Mouse (Mus musculus): Measurements from ENCODE around the gene Lrrc8b. TPM values are rescaled to one million over a fixed set of nuclear protein-coding genes. Genes with fewer than 3 reads are reported as not detected.

Gene Lrrc8b
- polyA plus RNA-seq, 1 experiment from 2014 or later = 13.3 TPM

GRCm38 (mm10) chr5:105409092-105409491, 6.5 kb upstream of the Lrrc8b start:
- Histone ChIP-seq H3K36me3 (no peaks in the 10 kb centered on the region), H3K4me2 (replicated peaks) (no peak overlapping the region), H3K9ac (no peak overlapping the region), H3K27me3 (0 out of 2 replicates have a peak, but pooled peaks cover 3% of the 10 kb centered on the region), H3K9me3 (replicated peaks) (no peaks in the 10 kb centered on the region), H3K27ac (no peak overlapping the region), H3K4me3 (no peak overlapping the region), H3K4me1 (no peaks in the 10 kb centered on the region)
- WGBS = 90% methylated on average over 4 of the region's 4 CpGs
- ATAC-seq (ENCODE audit: low FRiP score) = no peak

GRCm38 (mm10) chr5:105410521-105411293, 4.9 kb upstream of the Lrrc8b start:
- Histone ChIP-seq H3K4me2 (replicated peaks) (no peak overlapping the region), H3K36me3 (no peaks in the 10 kb centered on the region), H3K9ac (no peak overlapping the region), H3K27me3 (0 out of 2 replicates have a peak, but pooled peaks cover 3% of the 10 kb centered on the region), H3K4me1 (peaks cover 3% of the 10 kb centered on the region; the same call in 1 of the 2 replicates), H3K27ac (no peak overlapping the region), H3K4me3 (no peak overlapping the region), H3K9me3 (replicated peaks) (no peaks in the 10 kb centered on the region)
- ATAC-seq (ENCODE audit: low FRiP score) = no peak
- 58% methylated on average over 6 of the region's 6 CpGs for WGBS

GRCm38 (mm10) chr5:105411294-105411570, 4.3 kb upstream of the Lrrc8b start:
- no peaks in the 10 kb centered on the region for H3K9me3 ChIP-seq (replicated peaks)
- no peak overlapping the region for H3K4me2 ChIP-seq (replicated peaks)
- WGBS = 47% methylated on average over 4 of the region's 4 CpGs
- H3K27ac ChIP-seq = no peak overlapping the region
- no peaks in the 10 kb centered on the region for H3K36me3 ChIP-seq
- H3K4me3 ChIP-seq = no peak overlapping the region
- 0 out of 2 replicates have a peak, but pooled peaks cover 3% of the 10 kb centered on the region for H3K27me3 ChIP-seq
- ATAC-seq (ENCODE audit: low FRiP score) = no peak
- peaks cover 3% of the 10 kb centered on the region; the same call in 1 of the 2 replicates for H3K4me1 ChIP-seq
- H3K9ac ChIP-seq = no peak overlapping the region

GRCm38 (mm10) chr5:105411768-105412167, 3.8 kb upstream of the Lrrc8b start:
- Histone ChIP-seq H3K9ac (no peak overlapping the region), H3K27ac (no peak overlapping the region), H3K4me1 (peaks cover 3% of the 10 kb centered on the region; the same call in 1 of the 2 replicates), H3K9me3 (replicated peaks) (no peaks in the 10 kb centered on the region), H3K4me2 (replicated peaks) (no peak overlapping the region), H3K27me3 (0 out of 2 replicates have a peak, but pooled peaks cover 3% of the 10 kb centered on the region), H3K4me3 (no peak overlapping the region), H3K36me3 (no peaks in the 10 kb centered on the region)
- 80% methylated on average over 2 of the region's 2 CpGs for WGBS
- ATAC-seq (ENCODE audit: low FRiP score) = no peak

- peaks cover 3% of the 10 kb centered on the region; the same call in 1 of the 2 replicates for H3K4me1 ChIP-seq
- H3K4me2 ChIP-seq (replicated peaks) = no peak overlapping the region
- ATAC-seq (ENCODE audit: low FRiP score) = no peak
- H3K27ac ChIP-seq = no peak overlapping the region
- H3K9ac ChIP-seq = no peak overlapping the region
- 0 out of 2 replicates have a peak, but pooled peaks cover 3% of the 10 kb centered on the region for H3K27me3 ChIP-seq
- H3K9me3 ChIP-seq (replicated peaks) = no peaks in the 10 kb centered on the region
- WGBS = 85% methylated on average over 3 of the region's 3 CpGs
- H3K4me3 ChIP-seq = no peak overlapping the region
- H3K36me3 ChIP-seq = no peaks in the 10 kb centered on the region
Measured at GRCm38 (mm10) chr5:105412634-105413033, 2.9 kb upstream of the Lrrc8b start.

GRCm38 (mm10) chr5:105414341-105415120, 1.0 kb upstream of the Lrrc8b start:
- H3K27me3 ChIP-seq = 0 out of 2 replicates have a peak, but pooled peaks cover 3% of the 10 kb centered on the region
- peak overlapping the region; percentile 95 for H3K4me2 ChIP-seq (replicated peaks)
- peak; percentile 0; the same call in 1 of the 2 replicates for ATAC-seq (ENCODE audit: low FRiP score)
- WGBS = 84% methylated on average over 12 of the region's 12 CpGs
- H3K9ac ChIP-seq = peak overlapping the region; percentile 95
- H3K36me3 ChIP-seq = peaks cover 10% of the 10 kb centered on the region; the same call in 1 of the 2 replicates
- H3K4me1 ChIP-seq = peaks cover 3% of the 10 kb centered on the region; the same call in 1 of the 2 replicates
- peak overlapping the region; percentile 87; the same call in 1 of the 2 replicates for H3K27ac ChIP-seq
- H3K9me3 ChIP-seq (replicated peaks) = peaks cover 9% of the 10 kb centered on the region; the same call in 1 of the 2 replicates
- H3K4me3 ChIP-seq = peak overlapping the region; percentile 92

- peak overlapping the region; percentile 92 for H3K4me3 ChIP-seq
- H3K36me3 ChIP-seq = peaks cover 10% of the 10 kb centered on the region; the same call in 1 of the 2 replicates
- WGBS = 4% methylated on average over 31 of the region's 36 CpGs
- H3K4me2 ChIP-seq (replicated peaks) = peak overlapping the region; percentile 95
- H3K9ac ChIP-seq = peak overlapping the region; percentile 95
- 0 out of 2 replicates have a peak, but pooled peaks cover 2% of the 10 kb centered on the region for H3K27me3 ChIP-seq
- H3K27ac ChIP-seq = peak overlapping the region; percentile 87
- H3K9me3 ChIP-seq (replicated peaks) = peaks cover 9% of the 10 kb centered on the region; the same call in 1 of the 2 replicates
- ATAC-seq (ENCODE audit: low FRiP score) = peak; percentile 69
- peaks cover 3% of the 10 kb centered on the region; the same call in 1 of the 2 replicates for H3K4me1 ChIP-seq
Measured at GRCm38 (mm10) chr5:105415951-105416675, 538 bp downstream of the Lrrc8b start.

GRCm38 (mm10) chr5:105417217-105417616, 1.6 kb downstream of the Lrrc8b start:
- Histone ChIP-seq H3K9ac (no peak overlapping the region), H3K27me3 (no peaks in the 10 kb centered on the region), H3K4me2 (replicated peaks) (no peak overlapping the region), H3K36me3 (peaks cover 10% of the 10 kb centered on the region; the same call in 1 of the 2 replicates), H3K4me1 (peaks cover 3% of the 10 kb centered on the region; the same call in 1 of the 2 replicates), H3K4me3 (no peak overlapping the region), H3K27ac (no peak overlapping the region), H3K9me3 (replicated peaks) (peaks cover 9% of the 10 kb centered on the region; the same call in 1 of the 2 replicates)
- ATAC-seq (ENCODE audit: low FRiP score) = no peak
- WGBS = 74% methylated on average over 8 of the region's 8 CpGs

GRCm38 (mm10) chr5:105418364-105418763, 2.8 kb downstream of the Lrrc8b start:
- ATAC-seq (ENCODE audit: low FRiP score) = no peak
- no peak overlapping the region for H3K9ac ChIP-seq
- peaks cover 10% of the 10 kb centered on the region; the same call in 1 of the 2 replicates for H3K36me3 ChIP-seq
- H3K27ac ChIP-seq = no peak overlapping the region
- no peak overlapping the region for H3K4me2 ChIP-seq (replicated peaks)
- no peaks in the 10 kb centered on the region for H3K27me3 ChIP-seq
- H3K4me1 ChIP-seq = peaks cover 3% of the 10 kb centered on the region; the same call in 1 of the 2 replicates
- 88% methylated on average over 7 of the region's 7 CpGs for WGBS
- peaks cover 9% of the 10 kb centered on the region; the same call in 1 of the 2 replicates for H3K9me3 ChIP-seq (replicated peaks)
- H3K4me3 ChIP-seq = no peak overlapping the region

GRCm38 (mm10) chr5:105418851-105419250, 3.3 kb downstream of the Lrrc8b start:
- no peaks in the 10 kb centered on the region for H3K27me3 ChIP-seq
- H3K36me3 ChIP-seq = peaks cover 10% of the 10 kb centered on the region; the same call in 1 of the 2 replicates
- ATAC-seq (ENCODE audit: low FRiP score) = no peak
- no peak overlapping the region for H3K9ac ChIP-seq
- peaks cover 3% of the 10 kb centered on the region; the same call in 1 of the 2 replicates for H3K4me1 ChIP-seq
- no peak overlapping the region for H3K4me2 ChIP-seq (replicated peaks)
- H3K9me3 ChIP-seq (replicated peaks) = peaks cover 9% of the 10 kb centered on the region; the same call in 1 of the 2 replicates
- 87% methylated on average over 5 of the region's 5 CpGs for WGBS
- H3K4me3 ChIP-seq = no peak overlapping the region
- H3K27ac ChIP-seq = no peak overlapping the region

- Histone ChIP-seq H3K9me3 (replicated peaks) (0 out of 2 replicates have a peak, but pooled peaks cover 6% of the 10 kb centered on the region), H3K4me1 (peaks cover 3% of the 10 kb centered on the region; the same call in 1 of the 2 replicates), H3K4me2 (replicated peaks) (no peak overlapping the region), H3K4me3 (no peak overlapping the region), H3K27ac (no peak overlapping the region), H3K27me3 (no peaks in the 10 kb centered on the region), H3K9ac (no peak overlapping the region), H3K36me3 (peaks cover 5% of the 10 kb centered on the region; the same call in 1 of the 2 replicates)
- no peak for ATAC-seq (ENCODE audit: low FRiP score)
- WGBS = 93% methylated on average over 2 of the region's 2 CpGs
Measured at GRCm38 (mm10) chr5:105425587-105425986, 10.0 kb downstream of the Lrrc8b start.

Data from hindbrain, embryonic 12.5 days (tissue).